Mouse (Mus musculus): ENCODE results near the gene Pard3b. TPM values are rescaled to one million over a fixed set of nuclear protein-coding genes. Genes with fewer than 3 reads are reported as not detected.

Gene Pard3b
- polyA plus RNA-seq, 1 experiment from 2014 or later: 25.5 TPM

DNA sequence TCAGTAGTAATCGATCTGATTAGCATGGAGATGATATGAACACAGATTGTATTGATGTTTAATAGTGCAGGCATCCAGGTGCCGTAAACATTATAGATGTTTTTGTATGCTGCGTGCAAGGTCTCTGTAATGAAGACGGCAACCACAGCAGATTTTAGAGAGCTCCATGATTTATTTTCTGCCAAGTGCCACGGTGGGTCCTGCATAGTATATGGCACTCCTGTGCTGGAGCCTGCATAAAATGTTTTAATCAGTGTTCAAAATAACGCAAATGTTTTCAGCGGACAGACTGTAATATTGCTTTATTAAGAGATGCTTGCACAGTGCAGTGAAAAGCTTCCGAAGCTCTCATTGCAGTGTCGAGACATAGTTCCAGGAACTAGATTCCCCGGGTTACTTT lies 301.3 kb downstream of the Pard3b start:
- 0 out of 2 replicates have a peak, but pooled peaks cover 3% of the 10 kb centered on the region for H3K4me1 ChIP-seq
- no peak overlapping the region for H3K4me2 ChIP-seq (replicated peaks)
- no peak for ATAC-seq (ENCODE audit: insufficient number of reproducible peaks, insufficient read depth, low FRiP score, low TSS enrichment)
- H3K4me3 ChIP-seq: no peak overlapping the region
- no peak overlapping the region for H3K9ac ChIP-seq
- peaks cover 4% of the 10 kb centered on the region; the same call in 1 of the 2 replicates for H3K9me3 ChIP-seq
- 79% methylated on average over 10 of the region's 10 CpGs for WGBS
- H3K27me3 ChIP-seq: no peaks in the 10 kb centered on the region
- no peaks in the 10 kb centered on the region for H3K36me3 ChIP-seq
- H3K27ac ChIP-seq: no peak overlapping the region

DNA sequence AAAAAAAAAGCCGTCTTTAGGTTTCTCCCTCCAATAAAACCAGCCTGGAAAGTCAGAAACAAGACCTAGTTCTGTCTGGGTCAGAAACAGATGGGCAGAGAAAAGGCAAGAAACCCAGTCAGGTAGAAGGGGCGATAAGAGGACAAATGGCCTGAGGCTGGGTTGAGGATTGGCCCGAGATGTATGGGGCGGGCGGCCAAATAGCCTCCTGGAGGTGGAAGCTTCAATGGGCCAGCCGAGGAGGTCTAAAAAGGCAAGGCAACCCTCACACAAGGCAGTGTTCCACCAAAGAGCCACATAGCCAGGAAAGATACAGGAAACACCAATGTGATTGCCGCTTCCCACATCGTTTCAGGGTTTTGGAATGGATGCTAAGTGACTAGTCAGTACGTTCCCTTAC lies 322.9 kb downstream of the Pard3b start:
- Histone ChIP-seq H3K27me3 (no peaks in the 10 kb centered on the region), H3K27ac (no peak overlapping the region), H3K9ac (no peak overlapping the region), H3K4me2 (replicated peaks) (no peak overlapping the region), H3K9me3 (no peaks in the 10 kb centered on the region), H3K4me1 (no peaks in the 10 kb centered on the region), H3K4me3 (no peak overlapping the region), H3K36me3 (no peaks in the 10 kb centered on the region)
- no peak for ATAC-seq (ENCODE audit: insufficient number of reproducible peaks, insufficient read depth, low FRiP score, low TSS enrichment)
- 86% methylated on average over 9 of the region's 9 CpGs for WGBS

DNA sequence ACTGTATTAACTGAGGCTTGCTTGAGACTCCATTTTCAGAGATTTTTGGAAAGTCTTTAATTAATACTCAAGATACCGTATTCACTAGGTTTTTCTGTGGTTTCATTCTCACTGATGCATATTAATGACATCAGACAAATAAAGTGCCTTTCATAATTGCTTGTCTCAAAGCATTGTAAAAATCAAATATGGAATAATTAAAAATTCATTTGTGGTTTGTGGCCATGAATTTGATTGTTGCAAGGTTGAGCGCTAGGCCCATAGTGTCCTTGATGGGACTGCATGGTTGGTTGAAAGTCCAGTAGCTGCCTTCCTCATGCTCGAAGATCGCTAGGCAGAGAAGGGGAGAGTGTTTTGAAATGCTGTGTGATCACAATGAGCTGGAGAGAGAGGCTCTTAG lies 323.9 kb downstream of the Pard3b start:
- Histone ChIP-seq H3K27me3 (no peaks in the 10 kb centered on the region), H3K4me1 (no peaks in the 10 kb centered on the region), H3K4me2 (replicated peaks) (no peak overlapping the region), H3K36me3 (no peaks in the 10 kb centered on the region), H3K9ac (no peak overlapping the region), H3K9me3 (no peaks in the 10 kb centered on the region), H3K27ac (no peak overlapping the region), H3K4me3 (no peak overlapping the region)
- 84% methylated on average over 4 of the region's 4 CpGs for WGBS
- no peak for ATAC-seq (ENCODE audit: insufficient number of reproducible peaks, insufficient read depth, low FRiP score, low TSS enrichment)

DNA sequence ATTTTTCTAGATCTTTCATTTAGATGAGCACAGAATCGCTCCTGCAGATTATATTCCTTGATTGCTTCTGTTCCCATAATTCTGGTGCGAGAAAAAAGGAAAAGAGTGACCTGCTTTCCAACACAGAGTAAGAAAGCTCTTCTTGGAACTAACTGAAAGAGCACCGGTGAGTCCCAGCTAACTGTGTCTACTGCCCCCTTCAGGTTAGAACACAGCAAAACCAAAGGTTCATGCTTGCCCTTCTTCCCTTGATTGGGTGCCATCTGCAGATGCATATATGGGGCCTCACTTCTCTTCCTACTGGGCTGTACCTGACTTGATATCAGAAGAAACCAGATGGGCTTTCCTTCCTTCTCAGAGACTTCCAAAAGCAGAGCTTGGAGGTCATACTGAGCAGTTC lies 328.5 kb downstream of the Pard3b start:
- WGBS: 70% methylated on average over 3 of the region's 3 CpGs
- no peak for ATAC-seq (ENCODE audit: insufficient number of reproducible peaks, insufficient read depth, low FRiP score, low TSS enrichment)
- Histone ChIP-seq H3K9ac (no peak overlapping the region), H3K27me3 (no peaks in the 10 kb centered on the region), H3K4me2 (replicated peaks) (no peak overlapping the region), H3K27ac (no peak overlapping the region), H3K4me3 (no peak overlapping the region), H3K36me3 (no peaks in the 10 kb centered on the region), H3K4me1 (no peaks in the 10 kb centered on the region), H3K9me3 (no peaks in the 10 kb centered on the region)

DNA sequence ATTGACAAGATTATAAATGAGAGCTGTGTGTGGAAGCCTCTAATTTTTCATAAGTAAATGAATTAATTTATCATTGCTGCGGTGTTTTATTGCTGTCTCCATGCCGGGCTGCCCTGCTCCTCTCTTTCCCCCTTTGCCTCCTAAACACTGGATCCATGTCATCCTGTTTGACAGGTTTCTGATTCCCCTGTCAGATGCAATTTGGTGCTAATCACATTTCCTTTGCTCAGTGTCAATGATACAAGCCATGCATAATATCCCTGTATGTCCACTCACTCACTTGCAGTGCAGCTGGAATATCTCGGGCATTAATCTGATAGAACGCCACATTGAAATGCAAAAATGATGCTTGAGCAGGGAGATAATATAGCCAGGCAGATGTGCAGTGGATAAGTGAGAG lies 329.2 kb downstream of the Pard3b start:
- H3K27ac ChIP-seq: no peak overlapping the region
- no peak for ATAC-seq (ENCODE audit: insufficient number of reproducible peaks, insufficient read depth, low FRiP score, low TSS enrichment)
- H3K27me3 ChIP-seq: no peaks in the 10 kb centered on the region
- H3K4me1 ChIP-seq: no peaks in the 10 kb centered on the region
- no peaks in the 10 kb centered on the region for H3K9me3 ChIP-seq
- no peak overlapping the region for H3K4me2 ChIP-seq (replicated peaks)
- WGBS: 62% methylated on average over 4 of the region's 4 CpGs
- no peaks in the 10 kb centered on the region for H3K36me3 ChIP-seq
- no peak overlapping the region for H3K9ac ChIP-seq
- no peak overlapping the region for H3K4me3 ChIP-seq

DNA sequence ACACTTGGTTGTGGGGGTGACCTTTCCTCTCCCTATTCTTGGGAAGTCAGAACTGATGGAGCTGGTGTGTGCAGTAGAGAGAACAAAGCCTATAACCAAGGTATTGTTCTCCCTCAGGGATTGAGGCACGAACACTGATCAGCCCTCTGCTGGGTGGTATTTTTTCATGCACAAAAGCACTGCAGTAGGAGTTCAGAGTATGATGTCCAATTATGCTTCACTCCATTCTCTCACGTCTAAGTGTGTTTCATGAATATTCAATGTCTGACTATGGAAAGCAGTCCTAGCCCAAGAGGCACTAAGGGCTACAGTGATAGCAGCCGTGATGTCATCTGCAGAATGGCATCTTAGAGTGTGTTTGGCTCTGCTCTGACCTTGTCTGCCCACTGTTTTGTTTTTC lies 359.1 kb downstream of the Pard3b start:
- Histone ChIP-seq H3K9ac (no peak overlapping the region), H3K4me2 (replicated peaks) (no peak overlapping the region), H3K4me3 (no peak overlapping the region), H3K27me3 (no peaks in the 10 kb centered on the region), H3K36me3 (no peaks in the 10 kb centered on the region), H3K27ac (no peak overlapping the region), H3K9me3 (no peaks in the 10 kb centered on the region), H3K4me1 (no peaks in the 10 kb centered on the region)
- WGBS: 68% methylated on average over 3 of the region's 3 CpGs
- ATAC-seq (ENCODE audit: insufficient number of reproducible peaks, insufficient read depth, low FRiP score, low TSS enrichment): no peak

DNA sequence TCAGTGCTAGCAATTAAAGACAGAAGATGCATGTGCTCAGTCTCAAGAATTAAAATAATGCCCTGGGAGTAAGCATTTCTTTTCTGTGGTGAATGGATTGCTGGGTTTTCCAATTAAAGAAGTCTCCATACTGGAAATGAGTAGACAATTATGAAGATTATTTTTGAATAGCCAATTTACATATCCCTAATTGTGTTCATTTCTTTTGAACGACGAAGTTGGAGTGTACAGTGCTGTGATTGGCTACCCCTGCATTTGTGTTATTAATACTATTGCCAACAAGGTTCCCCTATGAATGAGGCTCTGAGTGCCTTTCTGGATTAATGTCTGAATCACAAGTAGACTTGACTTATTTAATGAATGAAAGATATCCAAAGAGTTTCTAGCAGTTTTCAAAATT lies 370.2 kb downstream of the Pard3b start:
- 79% methylated on average over 2 of the region's 2 CpGs for WGBS
- Histone ChIP-seq H3K9me3 (no peaks in the 10 kb centered on the region), H3K36me3 (no peaks in the 10 kb centered on the region), H3K4me1 (no peaks in the 10 kb centered on the region), H3K9ac (no peak overlapping the region), H3K27ac (no peak overlapping the region), H3K4me3 (no peak overlapping the region), H3K4me2 (replicated peaks) (no peak overlapping the region), H3K27me3 (no peaks in the 10 kb centered on the region)
- no peak for ATAC-seq (ENCODE audit: insufficient number of reproducible peaks, insufficient read depth, low FRiP score, low TSS enrichment)

DNA sequence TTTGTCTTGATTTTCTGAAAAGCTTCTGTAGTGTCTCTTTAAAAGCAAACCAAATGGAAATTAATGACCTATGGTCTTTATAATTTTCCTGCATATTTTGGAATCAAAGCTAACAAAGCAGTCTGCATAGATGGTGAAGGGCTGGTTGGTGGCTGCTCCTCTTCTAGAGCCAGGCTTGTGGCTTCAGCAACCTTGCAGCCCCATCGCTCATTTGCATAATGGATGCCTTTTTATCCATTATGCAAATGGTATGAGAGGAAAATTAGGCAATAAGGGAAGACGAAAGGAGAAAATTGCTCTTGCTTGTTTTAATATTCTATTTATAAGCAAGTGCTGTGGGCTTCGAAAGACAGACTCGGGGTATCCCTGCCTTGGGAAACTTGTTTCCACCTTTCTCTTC lies 373.1 kb downstream of the Pard3b start:
- no peak overlapping the region for H3K9ac ChIP-seq
- no peak for ATAC-seq (ENCODE audit: insufficient number of reproducible peaks, insufficient read depth, low FRiP score, low TSS enrichment)
- H3K27me3 ChIP-seq: no peaks in the 10 kb centered on the region
- peaks cover 4% of the 10 kb centered on the region for H3K4me1 ChIP-seq
- H3K4me3 ChIP-seq: no peak overlapping the region
- H3K4me2 ChIP-seq (replicated peaks): no peak overlapping the region
- WGBS: 91% methylated on average over 4 of the region's 4 CpGs
- H3K9me3 ChIP-seq: no peaks in the 10 kb centered on the region
- H3K27ac ChIP-seq: no peak overlapping the region
- no peaks in the 10 kb centered on the region for H3K36me3 ChIP-seq

DNA sequence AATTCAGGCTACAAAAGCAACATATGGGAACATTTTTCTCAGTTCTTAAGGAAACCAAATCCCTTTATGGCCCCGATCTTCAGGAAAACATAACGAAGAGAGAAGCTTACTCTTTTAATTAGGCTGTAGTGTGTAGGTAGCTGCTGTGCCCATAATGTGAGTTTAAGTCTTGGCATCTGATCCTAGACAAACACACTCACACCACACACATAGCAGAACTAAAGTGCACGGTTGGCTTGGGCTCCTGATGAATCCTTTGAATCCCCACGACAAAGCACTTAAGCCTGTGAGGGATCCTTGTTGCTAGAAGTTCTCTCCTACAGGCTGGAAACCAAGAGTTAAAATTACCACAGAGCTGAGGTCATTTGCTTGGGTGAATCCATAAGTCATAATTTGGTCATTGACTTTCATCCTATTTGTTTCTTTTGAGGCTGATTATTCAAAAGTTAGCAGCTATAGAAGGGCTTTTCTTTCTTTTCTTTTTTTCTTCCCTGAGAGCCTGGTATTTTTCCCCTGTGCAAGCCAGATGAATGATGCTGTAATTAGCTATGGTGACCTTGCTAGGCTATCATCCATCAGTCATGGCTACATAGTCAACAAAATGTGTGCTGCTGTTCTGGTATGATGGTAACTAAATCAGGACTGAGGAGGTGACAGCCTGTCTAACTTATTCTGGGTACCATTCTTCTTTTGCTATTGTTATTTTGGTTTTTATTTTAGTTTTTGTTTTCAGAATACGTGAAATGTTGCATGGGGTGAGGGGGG lies 378.1 kb downstream of the Pard3b start:
- no peaks in the 10 kb centered on the region for H3K36me3 ChIP-seq
- ATAC-seq (ENCODE audit: insufficient number of reproducible peaks, insufficient read depth, low FRiP score, low TSS enrichment): no peak
- H3K4me1 ChIP-seq: peaks cover 17% of the 10 kb centered on the region
- H3K9ac ChIP-seq: no peak overlapping the region
- H3K4me3 ChIP-seq: no peak overlapping the region
- H3K9me3 ChIP-seq: no peaks in the 10 kb centered on the region
- H3K27me3 ChIP-seq: no peaks in the 10 kb centered on the region
- no peak overlapping the region for H3K27ac ChIP-seq
- WGBS: 19% methylated on average over 5 of the region's 5 CpGs
- no peak overlapping the region for H3K4me2 ChIP-seq (replicated peaks)

DNA sequence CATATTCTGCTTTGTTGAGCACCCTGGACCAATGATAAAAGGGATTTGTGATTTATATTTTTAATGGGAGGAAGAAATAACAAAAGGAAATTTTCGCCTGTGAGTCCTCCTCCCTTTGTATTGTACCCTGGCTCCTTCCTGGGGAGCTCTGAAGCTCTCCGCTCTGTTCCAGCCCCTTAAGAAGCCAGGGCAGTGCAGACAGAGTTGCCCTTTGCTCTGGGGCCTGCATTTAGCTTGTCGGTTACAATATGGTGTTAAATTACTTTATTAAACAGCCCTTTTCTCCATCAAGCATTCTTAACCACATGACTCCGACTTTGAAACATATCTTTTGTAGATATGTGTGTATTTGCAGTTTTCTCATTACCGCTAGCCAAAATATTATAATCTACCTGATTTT lies 379.7 kb downstream of the Pard3b start:
- WGBS: 30% methylated on average over 5 of the region's 5 CpGs
- H3K9ac ChIP-seq: no peak overlapping the region
- H3K4me2 ChIP-seq (replicated peaks): no peak overlapping the region
- H3K27me3 ChIP-seq: no peaks in the 10 kb centered on the region
- no peak overlapping the region for H3K4me3 ChIP-seq
- H3K4me1 ChIP-seq: peaks cover 17% of the 10 kb centered on the region
- no peaks in the 10 kb centered on the region for H3K9me3 ChIP-seq
- no peak overlapping the region for H3K27ac ChIP-seq
- H3K36me3 ChIP-seq: no peaks in the 10 kb centered on the region
- ATAC-seq (ENCODE audit: insufficient number of reproducible peaks, insufficient read depth, low FRiP score, low TSS enrichment): no peak

DNA sequence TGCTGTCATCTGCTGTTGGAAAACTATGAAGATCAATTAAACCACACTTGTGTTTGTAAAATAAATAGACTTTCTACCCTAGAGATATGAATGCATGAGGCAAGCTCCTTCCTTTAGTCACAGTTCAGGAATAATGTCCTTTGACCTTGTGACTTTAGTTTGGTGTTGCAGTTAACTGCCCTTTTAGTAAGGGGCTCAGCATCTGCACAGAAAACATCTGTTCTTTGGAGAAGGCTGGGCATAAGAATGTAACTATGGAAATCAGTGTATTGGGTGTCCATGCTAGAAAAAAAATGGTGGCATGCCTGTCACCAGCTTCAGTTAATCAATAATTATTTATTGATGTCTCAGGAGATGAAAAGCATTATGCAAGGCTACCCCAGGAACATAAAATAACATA lies 381.1 kb downstream of the Pard3b start:
- Histone ChIP-seq H3K27ac (no peak overlapping the region), H3K36me3 (no peaks in the 10 kb centered on the region), H3K27me3 (no peaks in the 10 kb centered on the region), H3K9ac (no peak overlapping the region), H3K4me3 (no peak overlapping the region), H3K4me2 (replicated peaks) (no peak overlapping the region), H3K4me1 (peaks cover 17% of the 10 kb centered on the region), H3K9me3 (no peaks in the 10 kb centered on the region)
- ATAC-seq (ENCODE audit: insufficient number of reproducible peaks, insufficient read depth, low FRiP score, low TSS enrichment): no peak

DNA sequence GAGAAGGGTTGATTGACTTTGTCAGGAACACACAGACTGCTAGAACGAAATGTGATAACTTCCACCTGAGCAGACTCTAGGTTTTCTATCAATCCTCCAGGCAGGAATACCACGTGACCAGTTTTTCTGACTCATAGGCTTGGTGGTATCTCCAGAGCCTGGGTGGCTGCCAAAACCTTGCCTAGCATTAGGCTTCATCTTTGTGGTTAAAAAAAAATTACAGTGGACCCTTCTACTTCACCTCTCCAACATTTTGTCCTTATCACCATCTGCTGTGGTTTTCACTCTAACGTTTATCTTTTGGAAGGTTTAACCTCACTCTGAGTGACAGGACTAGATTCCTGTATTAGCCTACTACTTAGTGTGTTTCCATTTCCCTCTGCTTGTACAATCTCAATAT lies 403.1 kb downstream of the Pard3b start:
- H3K4me1 ChIP-seq: no peaks in the 10 kb centered on the region
- H3K36me3 ChIP-seq: no peaks in the 10 kb centered on the region
- H3K27ac ChIP-seq: no peak overlapping the region
- H3K27me3 ChIP-seq: no peaks in the 10 kb centered on the region
- no peak overlapping the region for H3K4me2 ChIP-seq (replicated peaks)
- no peak for ATAC-seq (ENCODE audit: insufficient number of reproducible peaks, insufficient read depth, low FRiP score, low TSS enrichment)
- 77% methylated on average over 3 of the region's 3 CpGs for WGBS
- no peak overlapping the region for H3K4me3 ChIP-seq
- no peak overlapping the region for H3K9ac ChIP-seq
- no peaks in the 10 kb centered on the region for H3K9me3 ChIP-seq

DNA sequence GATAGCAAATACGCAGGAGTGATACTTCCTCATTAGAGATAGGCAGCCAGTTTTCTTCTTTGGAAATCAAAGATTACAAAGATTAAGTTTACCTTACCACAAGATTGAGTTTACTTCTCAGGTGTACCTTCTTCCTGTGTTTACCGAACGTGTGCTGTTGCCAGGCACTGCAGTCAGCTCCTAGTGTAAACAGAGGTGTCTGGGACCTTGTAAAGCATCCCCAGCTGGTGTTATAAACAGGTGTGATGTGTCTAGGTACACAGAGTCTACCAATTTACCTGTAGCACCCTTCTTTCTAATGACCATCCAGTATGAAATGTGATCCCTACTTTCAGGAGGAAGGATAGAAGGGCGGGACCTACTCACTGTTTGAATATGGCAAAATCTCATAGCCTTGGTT lies 410.0 kb downstream of the Pard3b start:
- Histone ChIP-seq H3K4me1 (no peaks in the 10 kb centered on the region), H3K9me3 (no peaks in the 10 kb centered on the region), H3K27ac (no peak overlapping the region), H3K36me3 (no peaks in the 10 kb centered on the region), H3K27me3 (no peaks in the 10 kb centered on the region), H3K4me2 (replicated peaks) (no peak overlapping the region), H3K4me3 (no peak overlapping the region), H3K9ac (no peak overlapping the region)
- WGBS: 71% methylated on average over 4 of the region's 4 CpGs
- no peak for ATAC-seq (ENCODE audit: insufficient number of reproducible peaks, insufficient read depth, low FRiP score, low TSS enrichment)

Measured in embryonic facial prominence, embryonic 12.5 days (tissue).